Mouse (Mus musculus) kidney, embryonic 14.5 days (tissue): ENCODE data around the gene Tomm5. TPM values are rescaled to one million over a fixed set of nuclear protein-coding genes. Genes with fewer than 3 reads are reported as not detected.
A peak's percentile ranks its signal among the peaks of the same experiment; 100 is the strongest.
"Not testable (repeated sequence)": the region's sequence is repeated elsewhere in the genome, so short reads cannot be mapped to it uniquely, and the experiment has no call there.

Experiments
- ATAC-seq: fragments of 200-750 bp; cut with Nextera tagmentation; 2 replicates; pipeline ENCODE4 v1.8.0; 2017; ENCODE audit warnings: moderate number of reproducible peaks, mild to moderate bottlenecking, moderate TSS enrichment, moderate library complexity; ENCODE audit not compliant: low FRiP score, low TSS enrichment
- H3K27ac ChIP-seq: fragments of 300-500 bp; sonication (generic); 2 replicates; pipeline ENCODE4 v1.5.1; 2014; ENCODE audit warnings: low read depth, mild to moderate bottlenecking, low read length, moderate library complexity, mixed read lengths
- H3K27me3 ChIP-seq: fragments of 300-500 bp; sonication (generic); 2 replicates; pipeline ENCODE4 v1.6.1; 2014; ENCODE audit warnings: mild to moderate bottlenecking, low read length; ENCODE audit not compliant: control insufficient read depth, insufficient read depth
- H3K36me3 ChIP-seq: fragments of 300-500 bp; sonication (generic); 2 replicates; pipeline ENCODE4 v1.6.1; 2014; ENCODE audit warnings: low read length, mixed read lengths; ENCODE audit not compliant: control insufficient read depth, insufficient read depth
- H3K4me1 ChIP-seq: fragments of 300-500 bp; sonication (generic); 2 replicates; pipeline ENCODE4 v1.6.1; 2014; ENCODE audit warnings: low read length, mixed read lengths; ENCODE audit not compliant: control insufficient read depth, insufficient read depth
- H3K4me2 ChIP-seq: fragments of 300-500 bp; sonication (generic); replicated peaks from 2 replicates; pipeline ENCODE4 v1.6.1; 2014; ENCODE audit warnings: low read depth, mild to moderate bottlenecking, low read length
- H3K4me3 ChIP-seq: fragments of 300-500 bp; sonication (generic); 2 replicates; pipeline ENCODE4 v1.5.1; 2014; ENCODE audit warnings: mild to moderate bottlenecking, low read length
- H3K9ac ChIP-seq: fragments of 300-500 bp; sonication (generic); 2 replicates; pipeline ENCODE4 v1.6.1; 2014; ENCODE audit warnings: low read depth, mild to moderate bottlenecking, low read length, moderate library complexity
- H3K9me3 ChIP-seq: fragments of 300-500 bp; sonication (generic); 2 replicates; pipeline ENCODE4 v1.6.1; 2016; ENCODE audit warnings: low read length; ENCODE audit not compliant: control insufficient read depth
- WGBS: fragments of 180-500 bp; shearing (Covaris S2); extraction: QIAGEN DNeasy Blood & Tissue Kit; methylation state at CpG from one replicate; pipeline ENCODE4 v1.1.7; 2014; 5-methylcytosine and 5-hydroxymethylcytosine counted together
- polyA plus RNA-seq: library from polyadenylated mRNA; unstranded; fragments of >200 nt; fragmentation: Nextera tagmentation; extraction: Ambion mirVana; gene quantifications from 2 replicates; pipeline ENCODE4 v1.2.1, GENCODE M21; 2014

Gene Tomm5
- polyA plus RNA-seq, 1 experiment from 2014 or later, result 271 TPM

DNA sequence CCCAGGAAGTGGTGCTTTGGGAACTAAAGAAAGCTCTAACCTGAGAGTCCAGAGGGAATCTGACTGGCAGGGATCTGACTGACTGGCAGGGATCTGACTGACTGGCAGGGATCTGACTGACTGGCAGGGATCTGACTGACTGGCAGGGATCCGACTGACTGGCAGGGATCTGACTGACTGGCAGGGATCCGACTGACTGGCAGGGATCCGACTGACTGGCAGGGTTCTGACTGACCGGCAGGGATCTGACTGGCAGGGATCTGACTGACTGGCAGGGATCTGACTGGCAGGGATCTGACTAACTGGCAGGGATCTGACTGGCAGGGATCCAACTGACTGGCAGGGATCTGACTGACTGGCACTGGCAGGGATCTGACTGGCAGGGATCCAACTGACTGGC is 26.9 kb downstream of the Tomm5 start:
- not testable (repeated sequence) for H3K27me3 ChIP-seq, H3K36me3 ChIP-seq, H3K4me3 ChIP-seq, H3K27ac ChIP-seq, H3K9me3 ChIP-seq, H3K4me2 ChIP-seq, H3K9ac ChIP-seq, H3K4me1 ChIP-seq, ATAC-seq
- 89% methylated on average over 4 of the region's 4 CpGs for WGBS

DNA sequence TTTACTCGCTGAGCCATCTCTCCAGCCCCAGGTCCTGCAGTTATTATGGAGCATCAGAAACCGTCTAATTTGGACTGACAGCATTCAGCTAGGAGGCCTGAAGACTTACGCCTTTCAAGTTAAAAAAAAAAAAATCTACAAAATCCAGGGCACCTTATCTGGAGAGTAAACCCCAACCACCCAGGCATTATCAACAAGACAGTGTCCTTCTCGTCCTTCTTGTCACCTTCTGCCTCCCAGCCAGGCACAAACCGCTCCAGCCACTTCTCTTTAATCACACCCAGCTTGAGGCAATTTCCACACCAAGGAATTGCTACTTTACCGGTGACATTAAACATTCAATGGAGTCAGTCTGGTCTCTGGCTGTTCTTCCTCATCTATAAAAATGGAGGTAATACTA is 34.4 kb downstream of the Tomm5 start:
- no peak overlapping the region for H3K4me2 ChIP-seq
- no peaks in the 10 kb centered on the region for H3K36me3 ChIP-seq
- no peaks in the 10 kb centered on the region for H3K27me3 ChIP-seq
- no peak overlapping the region for H3K27ac ChIP-seq
- no peak overlapping the region for H3K4me3 ChIP-seq
- no peak overlapping the region for H3K9ac ChIP-seq
- 67% methylated on average over 6 of the region's 6 CpGs for WGBS
- 0 out of 2 replicates have a peak, but pooled peaks cover 6% of the 10 kb centered on the region for H3K4me1 ChIP-seq
- no peaks in the 10 kb centered on the region for H3K9me3 ChIP-seq
- no peak for ATAC-seq

DNA sequence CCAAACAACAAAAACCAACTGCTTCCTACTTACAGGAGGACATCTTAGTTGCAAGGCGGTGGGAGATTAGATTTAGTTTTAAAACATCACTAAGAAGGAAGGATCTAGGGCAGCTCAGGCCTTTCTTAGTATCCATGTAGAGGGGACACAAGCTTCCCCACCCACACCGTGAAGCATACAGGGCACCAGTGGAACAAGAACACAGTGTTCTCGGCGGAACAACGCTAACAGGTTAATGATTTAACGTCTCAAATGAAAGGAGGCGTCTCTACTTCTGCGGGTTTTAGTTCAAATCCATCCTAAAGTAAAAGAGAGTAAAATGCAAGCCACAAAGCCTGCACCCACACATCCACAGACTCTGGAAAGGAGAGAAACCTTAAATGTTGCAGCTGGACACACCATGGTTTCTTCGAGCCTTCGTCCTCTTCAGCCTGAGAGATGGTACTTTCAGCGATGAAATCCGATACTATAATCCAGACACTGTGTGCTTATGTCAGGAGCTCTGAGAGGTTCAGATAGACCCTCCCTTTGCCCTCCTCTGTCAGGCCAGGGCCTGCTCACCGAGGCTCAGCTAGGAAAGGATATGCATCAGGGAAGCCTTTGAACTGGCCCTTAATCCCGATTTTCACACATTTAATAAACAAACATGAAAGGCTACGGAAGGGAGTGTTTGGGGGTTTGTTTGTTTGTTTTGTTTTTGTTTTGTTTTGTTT is 35.5 kb downstream of the Tomm5 start:
- Histone ChIP-seq H3K27ac (no peak overlapping the region), H3K9me3 (no peaks in the 10 kb centered on the region), H3K36me3 (no peaks in the 10 kb centered on the region), H3K4me3 (no peak overlapping the region), H3K9ac (no peak overlapping the region), H3K4me1 (0 out of 2 replicates have a peak, but pooled peaks cover 6% of the 10 kb centered on the region), H3K4me2 (no peak overlapping the region), H3K27me3 (no peaks in the 10 kb centered on the region)
- ATAC-seq, result 0 out of 2 replicates have a peak, but pooled peaks have one; percentile 52
- 55% methylated on average over 15 of the region's 15 CpGs for WGBS

DNA sequence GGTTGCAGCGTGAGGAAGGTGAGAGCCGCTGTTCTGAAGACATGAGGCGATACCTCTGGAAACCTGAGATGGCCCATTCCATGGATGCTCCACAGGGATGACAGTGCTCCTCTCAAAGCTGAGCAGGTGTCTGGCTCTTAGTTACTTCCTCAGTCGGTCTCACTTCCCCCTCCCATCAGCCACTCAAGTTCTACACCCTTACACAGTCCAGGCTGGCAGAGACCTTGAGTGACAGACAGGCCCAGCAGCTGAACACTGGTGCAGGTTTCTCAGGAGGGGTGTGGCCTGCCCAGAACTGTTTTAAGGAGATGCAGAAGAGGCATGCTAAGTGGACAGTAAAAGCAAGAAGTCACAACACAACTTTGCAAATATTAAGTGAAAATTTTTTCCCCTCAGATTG is 40.2 kb downstream of the Tomm5 start:
- H3K27me3 ChIP-seq, result no peaks in the 10 kb centered on the region
- no peaks in the 10 kb centered on the region for H3K36me3 ChIP-seq
- H3K4me2 ChIP-seq, result no peak overlapping the region
- H3K4me1 ChIP-seq, result 0 out of 2 replicates have a peak, but pooled peaks cover 6% of the 10 kb centered on the region
- no peaks in the 10 kb centered on the region for H3K9me3 ChIP-seq
- ATAC-seq, result no peak
- no peak overlapping the region for H3K27ac ChIP-seq
- no peak overlapping the region for H3K9ac ChIP-seq
- WGBS, result 85% methylated on average over 4 of the region's 4 CpGs
- no peak overlapping the region for H3K4me3 ChIP-seq

DNA sequence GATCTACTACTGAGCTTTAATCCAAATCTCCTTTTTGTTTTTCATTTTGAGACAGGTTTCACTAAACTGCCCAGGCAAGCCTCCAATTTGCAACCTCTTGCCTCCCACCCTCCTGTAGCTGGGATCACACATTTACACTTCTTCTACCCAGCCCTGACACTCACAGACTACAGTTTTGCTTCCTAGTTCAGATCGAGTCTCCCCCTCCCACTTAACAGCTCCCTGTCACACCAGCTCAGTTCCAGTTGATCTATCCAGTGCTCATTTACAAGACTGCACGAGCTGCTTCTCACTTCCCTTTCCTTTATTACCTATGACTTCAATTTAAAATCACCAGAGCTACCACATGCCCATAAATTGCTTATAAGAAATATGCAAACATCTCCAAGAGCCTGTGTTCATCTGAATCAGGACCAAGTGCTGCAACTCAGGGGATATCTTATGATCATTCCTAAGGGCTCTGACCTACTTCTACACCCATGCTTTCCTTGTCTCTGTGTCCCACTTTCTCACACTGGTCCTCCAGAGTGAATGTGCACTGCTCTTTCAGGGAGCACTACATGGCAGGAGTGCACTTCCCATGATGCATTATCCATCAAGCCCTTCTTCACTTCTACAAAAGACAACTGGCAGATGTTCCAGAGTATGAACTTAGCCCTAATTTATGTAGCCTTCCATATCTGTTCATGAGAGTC is 41.7 kb downstream of the Tomm5 start:
- 19% methylated on average over 2 of the region's 2 CpGs for WGBS
- Histone ChIP-seq H3K27me3 (no peaks in the 10 kb centered on the region), H3K36me3 (peaks cover 11% of the 10 kb centered on the region; the same call in 1 of the 2 replicates), H3K9me3 (no peaks in the 10 kb centered on the region), H3K9ac (no peak overlapping the region), H3K4me1 (no peaks in the 10 kb centered on the region), H3K4me2 (no peak overlapping the region), H3K27ac (no peak overlapping the region), H3K4me3 (no peak overlapping the region)
- ATAC-seq, result no peak

DNA sequence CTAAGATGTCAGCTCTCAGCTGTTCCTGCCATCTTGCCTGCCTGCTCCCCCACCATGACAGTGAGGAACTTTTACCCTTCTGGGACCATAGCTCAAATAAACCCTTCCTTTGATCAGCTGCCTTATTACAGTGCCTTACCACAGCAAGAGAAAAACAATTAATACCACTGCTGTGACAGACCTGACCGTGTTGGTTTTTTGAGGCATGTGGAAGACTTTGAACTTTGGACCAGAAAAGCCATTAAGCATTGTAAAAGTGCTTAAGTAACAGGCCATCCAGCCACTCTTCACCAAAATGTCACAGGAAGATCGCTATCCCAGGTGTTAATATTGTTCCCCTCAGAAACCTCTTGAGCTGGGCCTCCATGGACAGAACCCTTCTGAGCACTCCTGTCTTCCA is 43.3 kb downstream of the Tomm5 start:
- WGBS, result 74% methylated on average over 2 of the region's 2 CpGs
- Histone ChIP-seq H3K9ac (no peak overlapping the region), H3K4me1 (no peaks in the 10 kb centered on the region), H3K4me2 (no peak overlapping the region), H3K4me3 (no peak overlapping the region), H3K27ac (no peak overlapping the region), H3K27me3 (no peaks in the 10 kb centered on the region), H3K36me3 (peaks cover 19% of the 10 kb centered on the region; the same call in 1 of the 2 replicates), H3K9me3 (no peaks in the 10 kb centered on the region)
- no peak for ATAC-seq

DNA sequence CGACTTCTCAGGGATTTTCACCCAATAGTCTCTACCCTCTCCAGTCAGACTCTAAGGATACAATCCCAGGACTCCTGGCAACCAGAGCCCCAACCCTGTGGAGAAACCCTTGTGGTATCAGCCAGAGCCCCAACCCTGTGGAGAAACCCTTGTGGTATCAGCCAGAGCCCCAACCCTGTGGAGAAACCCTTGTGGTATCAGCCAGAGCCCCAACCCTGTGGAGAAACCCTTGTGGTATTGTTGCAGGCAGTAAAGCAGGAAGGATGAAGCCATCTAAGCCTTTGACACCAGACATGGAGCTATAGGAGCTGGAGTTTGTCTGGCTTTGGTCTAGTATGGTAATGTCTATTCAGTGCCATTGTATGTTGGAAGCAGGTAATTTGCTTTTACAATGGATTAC is 44.1 kb downstream of the Tomm5 start:
- H3K4me1 ChIP-seq, ATAC-seq, H3K27me3 ChIP-seq, H3K27ac ChIP-seq, H3K4me2 ChIP-seq, H3K4me3 ChIP-seq, H3K9me3 ChIP-seq, H3K9ac ChIP-seq: not testable (repeated sequence)
- peaks cover 19% of the 10 kb centered on the region; the same call in 1 of the 2 replicates for H3K36me3 ChIP-seq
- 89% methylated on average over 1 of the region's 1 CpGs for WGBS

DNA sequence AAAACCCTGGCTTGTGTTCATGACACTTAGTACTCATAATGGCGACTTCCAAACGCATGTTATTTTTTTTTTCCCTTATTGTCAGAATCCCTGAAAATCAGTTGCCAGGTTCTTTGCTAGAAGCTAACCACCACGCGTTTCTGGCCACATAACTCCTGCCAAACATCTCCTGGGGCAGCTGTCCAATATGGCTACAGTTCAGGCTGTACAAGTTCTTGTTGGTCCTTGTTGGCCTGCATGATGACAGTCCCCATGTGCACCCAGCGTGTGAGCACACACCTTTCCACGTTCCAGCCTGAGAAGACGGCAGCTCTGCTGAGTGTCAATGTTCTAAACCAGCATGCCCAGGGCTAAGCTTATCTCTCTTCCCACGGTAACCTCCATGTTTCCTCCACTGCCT is 52.5 kb downstream of the Tomm5 start:
- 81% methylated on average over 8 of the region's 8 CpGs for WGBS
- ATAC-seq, result no peak
- no peak overlapping the region for H3K9ac ChIP-seq
- no peaks in the 10 kb centered on the region for H3K9me3 ChIP-seq
- no peaks in the 10 kb centered on the region for H3K4me1 ChIP-seq
- H3K27me3 ChIP-seq, result no peaks in the 10 kb centered on the region
- H3K4me2 ChIP-seq, result no peak overlapping the region
- no peak overlapping the region for H3K27ac ChIP-seq
- peaks cover 31% of the 10 kb centered on the region for H3K36me3 ChIP-seq
- no peak overlapping the region for H3K4me3 ChIP-seq
